Mouse (Mus musculus) intestine, embryonic 15.5 days (tissue): ENCODE results near the gene Tbx1. TPM values are rescaled to one million over a fixed set of nuclear protein-coding genes. Genes with fewer than 3 reads are reported as not detected.
A peak's percentile ranks its signal among the peaks of the same experiment; 100 is the strongest.

Experiments
- ATAC-seq: fragments of 200-750 bp; cut with Nextera tagmentation; 2 replicates; pipeline ENCODE4 v1.8.0; 2017; ENCODE audit warnings: moderate TSS enrichment, moderate library complexity
- H3K27ac ChIP-seq: fragments of 300-500 bp; sonication (generic); 2 replicates; pipeline ENCODE4 v1.5.1; 2015; ENCODE audit warnings: mild to moderate bottlenecking, inconsistent platforms
- H3K27me3 ChIP-seq: fragments of 300-500 bp; sonication (generic); replicated peaks from 2 replicates; pipeline ENCODE4 v1.6.1; 2015; ENCODE audit warnings: inconsistent platforms
- H3K36me3 ChIP-seq: fragments of 300-500 bp; sonication (generic); 2 replicates; pipeline ENCODE4 v1.6.1; 2015; ENCODE audit warnings: inconsistent platforms
- H3K4me1 ChIP-seq: fragments of 300-500 bp; sonication (generic); replicated peaks from 2 replicates; pipeline ENCODE4 v1.6.1; 2015; ENCODE audit warnings: inconsistent platforms
- H3K4me2 ChIP-seq: fragments of 300-500 bp; sonication (generic); replicated peaks from 2 replicates; pipeline ENCODE4 v1.6.1; 2015; ENCODE audit warnings: mild to moderate bottlenecking, inconsistent platforms
- H3K4me3 ChIP-seq: fragments of 300-500 bp; sonication (generic); replicated peaks from 2 replicates; pipeline ENCODE4 v1.5.1; 2015; ENCODE audit warnings: inconsistent platforms
- H3K9ac ChIP-seq: fragments of 300-500 bp; sonication (generic); 2 replicates; pipeline ENCODE4 v1.6.1; 2015; ENCODE audit warnings: inconsistent platforms
- H3K9me3 ChIP-seq: fragments of 300-500 bp; sonication (generic); 2 replicates; pipeline ENCODE4 v1.6.1; 2016; ENCODE audit warnings: inconsistent platforms
- WGBS: fragments of 180-500 bp; shearing (Covaris S2); methylation state at CpG from one replicate; pipeline ENCODE4 v1.1.7; 2015; 5-methylcytosine and 5-hydroxymethylcytosine counted together
- polyA plus RNA-seq: library from polyadenylated mRNA; unstranded; fragments of >200 nt; fragmentation: Nextera tagmentation; extraction: Ambion mirVana; gene quantifications from 2 replicates; pipeline ENCODE4 v1.2.1, GENCODE M21; 2015

Gene Tbx1
- polyA plus RNA-seq, 1 experiment from 2014 or later, result 0.49 TPM

- peaks cover 78% of the 10 kb centered on the region for H3K27me3 ChIP-seq
- no peak overlapping the region for H3K27ac ChIP-seq
- peaks cover 12% of the 10 kb centered on the region; the same call in 1 of the 2 replicates for H3K36me3 ChIP-seq
- H3K4me1 ChIP-seq, result peaks cover 22% of the 10 kb centered on the region
- H3K9ac ChIP-seq, result peak overlapping the region; percentile 6; the same call in 1 of the 2 replicates
- ATAC-seq, result peak; percentile 44
- peak overlapping the region; percentile 49 for H3K4me3 ChIP-seq
- WGBS, result 1% methylated on average over 74 of the region's 74 CpGs
- H3K4me2 ChIP-seq, result peak overlapping the region; percentile 95
- H3K9me3 ChIP-seq, result no peaks in the 10 kb centered on the region
These were observed 30.3 kb upstream of the Tbx1 start for GRCm38 (mm10) chr16:18620601-18621361.

- Histone ChIP-seq H3K27me3 (peaks cover 73% of the 10 kb centered on the region), H3K4me3 (no peak overlapping the region), H3K9ac (no peak overlapping the region), H3K9me3 (no peaks in the 10 kb centered on the region), H3K4me1 (peaks cover 21% of the 10 kb centered on the region), H3K27ac (no peak overlapping the region), H3K36me3 (peaks cover 12% of the 10 kb centered on the region; the same call in 1 of the 2 replicates), H3K4me2 (peak overlapping the region; percentile 95)
- ATAC-seq, result no peak
- 50% methylated on average over 6 of the region's 6 CpGs for WGBS
These were observed 29.7 kb upstream of the Tbx1 start for GRCm38 (mm10) chr16:18620201-18620600.

GRCm38 (mm10) chr16:18619110-18619509 lies 28.6 kb upstream of the Tbx1 start:
- 56% methylated on average over 4 of the region's 4 CpGs for WGBS

GRCm38 (mm10) chr16:18618297-18618696 lies 27.8 kb upstream of the Tbx1 start:
- no peak overlapping the region for H3K9ac ChIP-seq
- no peak overlapping the region for H3K4me2 ChIP-seq
- no peaks in the 10 kb centered on the region for H3K9me3 ChIP-seq
- peaks cover 21% of the 10 kb centered on the region for H3K4me1 ChIP-seq
- no peak overlapping the region for H3K27ac ChIP-seq
- 60% methylated on average over 2 of the region's 2 CpGs for WGBS
- H3K4me3 ChIP-seq, result no peak overlapping the region
- ATAC-seq, result no peak
- peaks cover 5% of the 10 kb centered on the region; the same call in 1 of the 2 replicates for H3K36me3 ChIP-seq
- peaks cover 54% of the 10 kb centered on the region for H3K27me3 ChIP-seq

More at GRCm38 (mm10) chr16:18619110-18619509, 28.6 kb upstream of the Tbx1 start:
- H3K4me1 ChIP-seq, result peaks cover 21% of the 10 kb centered on the region
- no peak overlapping the region for H3K4me3 ChIP-seq
- no peak overlapping the region for H3K27ac ChIP-seq
- no peak for ATAC-seq
- H3K9me3 ChIP-seq, result no peaks in the 10 kb centered on the region
- H3K36me3 ChIP-seq, result peaks cover 12% of the 10 kb centered on the region; the same call in 1 of the 2 replicates
- H3K4me2 ChIP-seq, result no peak overlapping the region
- peaks cover 62% of the 10 kb centered on the region for H3K27me3 ChIP-seq
- H3K9ac ChIP-seq, result no peak overlapping the region

DNA sequence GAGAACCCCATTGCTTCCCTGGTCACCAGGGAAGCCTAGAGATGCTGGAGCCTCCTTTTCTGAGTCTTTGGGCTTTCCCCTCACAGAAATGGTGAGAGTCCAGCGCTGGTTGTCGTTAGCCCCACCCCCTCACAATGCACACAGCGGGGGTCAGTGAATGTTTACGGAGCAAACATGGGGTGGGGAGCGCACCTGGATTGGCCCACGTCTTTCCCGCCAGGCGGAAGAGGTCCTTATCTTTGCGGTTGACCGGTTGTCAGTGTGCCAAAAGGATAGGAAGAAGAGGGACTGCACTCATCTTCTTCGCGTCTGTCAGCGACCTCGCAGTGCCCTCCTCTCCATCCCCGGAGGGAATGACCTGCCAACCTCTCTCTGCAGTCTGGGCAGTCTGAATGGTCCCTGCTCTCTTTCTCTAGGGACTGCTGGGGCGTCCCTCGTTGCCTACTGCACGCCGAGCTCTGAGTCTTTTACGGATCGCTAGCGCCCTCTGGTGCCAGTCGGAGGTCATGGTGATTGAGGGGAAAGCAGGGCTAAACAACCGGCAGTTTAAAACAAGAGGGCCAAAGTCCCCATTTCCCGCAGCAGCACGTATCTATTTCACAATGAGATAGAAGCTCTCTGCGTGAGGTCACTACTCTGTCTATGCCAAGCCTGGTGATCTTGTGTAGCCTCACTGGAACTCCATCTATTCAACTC lies 27.0 kb upstream of the Tbx1 start:
- H3K27ac ChIP-seq, result no peak overlapping the region
- ATAC-seq, result peak; percentile 77
- no peaks in the 10 kb centered on the region for H3K9me3 ChIP-seq
- no peaks in the 10 kb centered on the region for H3K36me3 ChIP-seq
- peak overlapping the region; percentile 64 for H3K4me2 ChIP-seq
- no peak overlapping the region for H3K9ac ChIP-seq
- H3K4me1 ChIP-seq, result peaks cover 21% of the 10 kb centered on the region
- H3K4me3 ChIP-seq, result peak overlapping the region; percentile 13
- WGBS, result 2% methylated on average over 27 of the region's 27 CpGs
- H3K27me3 ChIP-seq, result peaks cover 46% of the 10 kb centered on the region

- H3K4me3 ChIP-seq, result no peak overlapping the region
- no peak overlapping the region for H3K9ac ChIP-seq
- peaks cover 8% of the 10 kb centered on the region for H3K27me3 ChIP-seq
- H3K4me1 ChIP-seq, result peaks cover 17% of the 10 kb centered on the region; the same call in 1 of the 2 replicates
- 72% methylated on average over 3 of the region's 3 CpGs for WGBS
- no peak for ATAC-seq
- no peaks in the 10 kb centered on the region for H3K9me3 ChIP-seq
- H3K36me3 ChIP-seq, result no peaks in the 10 kb centered on the region
- no peak overlapping the region for H3K4me2 ChIP-seq
- no peak overlapping the region for H3K27ac ChIP-seq
These were observed 22.8 kb upstream of the Tbx1 start for GRCm38 (mm10) chr16:18613301-18613700.

GRCm38 (mm10) chr16:18611752-18612151 lies 21.3 kb upstream of the Tbx1 start:
- Histone ChIP-seq H3K27ac (no peak overlapping the region), H3K9me3 (no peaks in the 10 kb centered on the region), H3K9ac (no peak overlapping the region), H3K27me3 (peaks cover 4% of the 10 kb centered on the region), H3K4me3 (no peak overlapping the region), H3K36me3 (no peaks in the 10 kb centered on the region), H3K4me2 (no peak overlapping the region), H3K4me1 (peaks cover 10% of the 10 kb centered on the region; the same call in 1 of the 2 replicates)
- ATAC-seq, result no peak
- 38% methylated on average over 13 of the region's 13 CpGs for WGBS

DNA sequence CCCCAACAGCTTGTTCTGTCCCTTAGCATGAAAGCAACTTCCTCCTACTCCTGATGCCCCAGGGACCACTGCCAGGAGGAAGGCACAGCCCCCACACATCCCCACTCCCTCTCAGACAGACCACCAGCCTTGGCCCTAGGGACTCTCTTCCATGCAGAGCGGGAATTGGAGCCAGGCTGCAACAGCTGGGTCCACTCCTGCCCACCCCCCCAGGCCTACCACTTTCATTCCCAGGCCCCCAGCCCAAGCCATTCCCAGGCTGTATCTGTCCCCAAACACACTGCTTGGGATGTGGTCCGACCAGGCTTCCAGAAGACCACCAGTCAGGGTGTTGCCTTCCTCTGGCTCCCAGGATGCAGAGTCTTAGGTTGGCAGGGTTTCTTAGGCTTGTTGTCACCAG lies 18.6 kb upstream of the Tbx1 start:
- H3K9ac ChIP-seq, result no peak overlapping the region
- no peak overlapping the region for H3K27ac ChIP-seq
- WGBS, result 63% methylated on average over 2 of the region's 2 CpGs
- no peaks in the 10 kb centered on the region for H3K36me3 ChIP-seq
- ATAC-seq, result no peak
- no peaks in the 10 kb centered on the region for H3K9me3 ChIP-seq
- H3K4me2 ChIP-seq, result no peak overlapping the region
- H3K4me3 ChIP-seq, result no peak overlapping the region
- peaks cover 20% of the 10 kb centered on the region for H3K4me1 ChIP-seq
- peaks cover 4% of the 10 kb centered on the region; the same call in 1 of the 2 replicates for H3K27me3 ChIP-seq

- no peaks in the 10 kb centered on the region for H3K9me3 ChIP-seq
- no peak overlapping the region for H3K4me3 ChIP-seq
- 16% methylated on average over 11 of the region's 11 CpGs for WGBS
- H3K27ac ChIP-seq, result no peak overlapping the region
- H3K9ac ChIP-seq, result no peak overlapping the region
- H3K4me1 ChIP-seq, result peaks cover 23% of the 10 kb centered on the region
- peak overlapping the region; percentile 24 for H3K4me2 ChIP-seq
- peaks cover 4% of the 10 kb centered on the region; the same call in 1 of the 2 replicates for H3K27me3 ChIP-seq
- H3K36me3 ChIP-seq, result no peaks in the 10 kb centered on the region
- no peak for ATAC-seq
These were observed 17.8 kb upstream of the Tbx1 start for GRCm38 (mm10) chr16:18608226-18608625.

- Histone ChIP-seq H3K9me3 (no peaks in the 10 kb centered on the region), H3K4me2 (no peak overlapping the region), H3K27ac (no peak overlapping the region), H3K36me3 (no peaks in the 10 kb centered on the region), H3K9ac (no peak overlapping the region), H3K27me3 (peaks cover 4% of the 10 kb centered on the region; the same call in 1 of the 2 replicates), H3K4me1 (peaks cover 19% of the 10 kb centered on the region), H3K4me3 (no peak overlapping the region)
- WGBS, result 62% methylated on average over 5 of the region's 5 CpGs
- ATAC-seq, result peak; percentile 37; the same call in 1 of the 2 replicates
These were observed 15.2 kb upstream of the Tbx1 start for GRCm38 (mm10) chr16:18605705-18606104.

DNA sequence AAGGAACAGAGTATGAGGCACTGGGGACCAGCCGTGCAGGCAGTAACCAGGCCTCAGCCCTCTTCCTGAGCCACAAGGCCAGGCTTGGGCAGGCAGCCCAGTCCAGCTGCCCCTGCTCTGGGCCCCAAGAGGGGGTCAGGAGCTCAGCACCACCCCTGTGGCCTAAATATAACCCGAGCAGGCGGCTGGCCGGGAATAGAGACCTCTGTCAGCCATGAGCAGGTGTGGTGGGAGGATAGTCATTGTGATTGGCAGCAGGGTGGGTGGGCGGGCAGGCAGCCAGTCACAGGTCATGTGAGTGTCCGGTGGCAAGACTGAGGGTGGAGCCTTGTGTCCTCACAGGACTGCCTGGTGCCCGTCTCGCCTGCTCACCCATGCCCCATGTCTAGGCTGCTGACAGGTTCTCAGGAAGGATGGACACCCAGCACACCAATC lies 13.8 kb upstream of the Tbx1 start:
- Histone ChIP-seq H3K9ac (no peak overlapping the region), H3K4me3 (no peak overlapping the region), H3K4me2 (no peak overlapping the region), H3K36me3 (no peaks in the 10 kb centered on the region), H3K27me3 (peaks cover 4% of the 10 kb centered on the region; the same call in 1 of the 2 replicates), H3K27ac (no peak overlapping the region), H3K4me1 (peaks cover 19% of the 10 kb centered on the region), H3K9me3 (no peaks in the 10 kb centered on the region)
- ATAC-seq, result 0 out of 2 replicates have a peak, but pooled peaks have one; percentile 20
- WGBS, result 58% methylated on average over 8 of the region's 8 CpGs

DNA sequence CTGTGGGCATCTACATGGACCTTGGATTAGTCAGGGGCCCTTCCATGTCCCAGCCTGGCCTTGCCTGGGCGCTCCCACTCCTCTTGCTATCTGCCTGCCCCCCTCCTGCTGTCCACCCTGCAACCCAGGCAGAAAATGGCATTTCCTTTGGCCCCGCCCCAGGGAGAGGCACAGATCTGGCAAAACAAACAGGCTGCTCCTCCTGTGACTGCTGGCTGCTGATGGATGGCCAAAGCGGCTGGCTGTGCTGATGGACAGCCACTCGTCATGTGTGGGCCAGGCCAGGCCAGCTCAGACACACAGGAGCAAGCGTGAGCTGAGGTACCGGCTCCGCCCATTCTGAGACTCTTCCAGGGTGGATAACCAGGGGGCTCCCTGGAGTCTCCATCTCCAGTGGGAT lies 11.0 kb upstream of the Tbx1 start:
- 49% methylated on average over 7 of the region's 7 CpGs for WGBS
- Histone ChIP-seq H3K4me3 (no peak overlapping the region), H3K4me2 (no peak overlapping the region), H3K9me3 (no peaks in the 10 kb centered on the region), H3K9ac (no peak overlapping the region), H3K27ac (no peak overlapping the region), H3K27me3 (no peaks in the 10 kb centered on the region; the same call in 1 of the 2 replicates), H3K36me3 (no peaks in the 10 kb centered on the region), H3K4me1 (peaks cover 16% of the 10 kb centered on the region)
- ATAC-seq, result no peak
